15 mouse cellular contexts compared by ENCODE assay signal in the genomic region with DNA sequence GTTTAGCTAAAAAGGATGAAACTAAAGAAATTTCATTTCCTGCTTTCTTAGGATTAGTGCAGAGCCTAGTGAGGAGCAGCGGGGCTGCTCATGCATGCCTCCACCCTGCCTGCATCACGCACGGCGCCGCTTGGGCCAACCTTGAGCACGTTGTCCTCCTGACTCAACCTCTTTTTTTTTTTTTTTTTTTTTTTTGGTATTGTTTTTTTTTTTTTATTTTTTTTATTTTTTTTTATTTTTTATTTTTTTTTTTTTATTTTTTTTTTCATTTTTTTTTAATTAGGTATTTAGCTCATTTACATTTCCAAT. TPM values are rescaled to one million over a fixed set of nuclear protein-coding genes. Genes with fewer than 3 reads are reported as not detected.
DNase-seq lines count a peak whose midpoint lies in the region; ATAC-seq and TF ChIP-seq lines count a peak whose summit lies in the region.
"Had no signal": no experiment of that assay in that cellular context is flagged by ENCODE, and none has a peak within 500 bp of the region (broad histone marks: within the 10 kb centered on the region; RNA-seq: fewer than 3 reads in every experiment).

No protein-coding gene starts in this region.

- no peaks in the 10 kb centered on the region for H3K4me1 ChIP-seq in forebrain, postnatal 0 days (ENCODE audit: insufficient read depth)
- H3K4me1 ChIP-seq in forebrain, embryonic 16.5 days (replicated peaks; ENCODE audit: control insufficient read depth, insufficient read depth, low read length): no peaks in the 10 kb centered on the region
- H3K4me1 ChIP-seq in thymus, adult 2 months (replicated peaks; ENCODE audit: control insufficient read depth, insufficient read depth, low read length): no peaks in the 10 kb centered on the region
- H3K4me1 ChIP-seq: forebrain, embryonic 10.5 days; heart, embryonic 12.5 days had no signal

- TF ChIP-seq POLR2A in thymus, adult 2 months (IDR thresholded peaks at IDR 0.05; ENCODE audit: control insufficient read depth, extremely low read depth, insufficient read depth, low read length, poor library complexity): no peak

- no peak for DNase-seq in forebrain, postnatal 0 days
- peak; percentile 13 to 31 for DNase-seq in thymus, postnatal 36 days
- DNase-seq in thymus, adult 2 months: no peak
- peak; percentile 20 for DNase-seq in forelimb bud, embryonic 11.5 days (ENCODE audit: low read depth, low spot score)
- peak; percentile 35 for DNase-seq in thymus, postnatal 4 days
- DNase-seq in adrenal gland, postnatal 14 days: no peak
- no peak for DNase-seq in retina, postnatal 1 day
- DNase-seq: adrenal gland, adult 8-10 months; kidney, adult 2 months had no signal

- WGBS in forebrain, postnatal 0 days: 82% methylated on average over 6 of the region's 6 CpGs
- 80% methylated on average over 6 of the region's 6 CpGs for WGBS in forebrain, embryonic 16.5 days
- WGBS in thymus, adult 2 months: 10% methylated on average over 6 of the region's 6 CpGs

- H3K27me3 ChIP-seq in forebrain, postnatal 0 days (ENCODE audit: insufficient read depth, low read length): no peaks in the 10 kb centered on the region
- no peaks in the 10 kb centered on the region for H3K27me3 ChIP-seq in forebrain, embryonic 16.5 days (replicated peaks; ENCODE audit: control insufficient read depth, insufficient read depth, low read length)
- no peaks in the 10 kb centered on the region for H3K27me3 ChIP-seq in thymus, adult 2 months (ENCODE audit: control insufficient read depth, insufficient read depth, low read length)
- H3K27me3 ChIP-seq: heart, embryonic 12.5 days; liver, embryonic 15.5 days; Patski had no signal

- H3K36me3 ChIP-seq in forebrain, postnatal 0 days (ENCODE audit: insufficient read depth): no peaks in the 10 kb centered on the region
- H3K36me3 ChIP-seq in forebrain, embryonic 16.5 days (ENCODE audit: control insufficient read depth, insufficient read depth): peaks cover 2% of the 10 kb centered on the region; the same call in 1 of the 2 replicates
- H3K36me3 ChIP-seq in thymus, adult 2 months (ENCODE audit: control insufficient read depth, insufficient read depth, low read length): no peaks in the 10 kb centered on the region
- H3K36me3 ChIP-seq: liver, embryonic 15.5 days had no signal

- H3K9me3 ChIP-seq in forebrain, postnatal 0 days (ENCODE audit: low read length): no peaks in the 10 kb centered on the region
- no peaks in the 10 kb centered on the region for H3K9me3 ChIP-seq in forebrain, embryonic 16.5 days (ENCODE audit: control insufficient read depth, low read length)
- H3K9me3 ChIP-seq: forebrain, embryonic 10.5 days; heart, embryonic 12.5 days; liver, embryonic 15.5 days had no signal

- H3K4me2 ChIP-seq in forebrain, postnatal 0 days (ENCODE audit: low read depth): no peak overlapping the region
- H3K4me2 ChIP-seq in forebrain, embryonic 16.5 days (ENCODE audit: low read length): no peak overlapping the region
- H3K4me2 ChIP-seq: heart, embryonic 12.5 days; hindbrain, embryonic 14.5 days; liver, embryonic 15.5 days had no signal

- no peak overlapping the region for H3K4me3 ChIP-seq in forebrain, postnatal 0 days (ENCODE audit: low read depth, low read length)
- no peak overlapping the region for H3K4me3 ChIP-seq in forebrain, embryonic 16.5 days (replicated peaks; ENCODE audit: low read length)
- no peak overlapping the region for H3K4me3 ChIP-seq in thymus, adult 2 months (ENCODE audit: control insufficient read depth, insufficient read depth, low read length)
- H3K4me3 ChIP-seq: forebrain, embryonic 10.5 days; heart, embryonic 12.5 days; liver, embryonic 15.5 days had no signal

- H3K9ac ChIP-seq in forebrain, postnatal 0 days: no peak overlapping the region
- H3K9ac ChIP-seq in forebrain, embryonic 16.5 days (replicated peaks; ENCODE audit: low read depth, low read length): no peak overlapping the region
- H3K9ac ChIP-seq: heart, embryonic 12.5 days; hindbrain, embryonic 14.5 days; liver, embryonic 15.5 days had no signal

- no peak overlapping the region for H3K27ac ChIP-seq in forebrain, postnatal 0 days (ENCODE audit: low read depth, low read length)
- no peak overlapping the region for H3K27ac ChIP-seq in forebrain, embryonic 16.5 days (ENCODE audit: low read length)
- H3K27ac ChIP-seq in thymus, adult 2 months (ENCODE audit: control insufficient read depth, insufficient read depth, low read length): no peak overlapping the region
- H3K27ac ChIP-seq: forebrain, embryonic 10.5 days; hindbrain, embryonic 14.5 days; liver, embryonic 15.5 days had no signal

- ATAC-seq in forebrain, postnatal 0 days: 0 out of 2 replicates have a peak, but pooled peaks have one; percentile 34
- no peak; the same call in 1 of the 2 replicates for ATAC-seq in forebrain, embryonic 16.5 days
- ATAC-seq: Patski had no signal

- no peak for TF ChIP-seq CTCF in forebrain, postnatal 0 days (IDR thresholded peaks at IDR 0.05; ENCODE audit: low read depth)
- no peak for TF ChIP-seq CTCF in thymus, adult 2 months (IDR thresholded peaks at IDR 0.05; ENCODE audit: borderline replicate concordance, control insufficient read depth, extremely low read depth, insufficient read depth, low read length, poor library complexity)

RNA-seq across cellular contexts. Expression of a gene that starts 55.8 kb away (rescaled TPM):
- total RNA-seq in forebrain, postnatal 0 days (2014; rRNA removed): 102 and 110 TPM in 2 replicates
- polyA plus RNA-seq in forebrain, postnatal 0 days (2015; fragmentation: Nextera tagmentation; extraction: Ambion mirVana): 14.3 and 14.8 TPM in 2 replicates
- 15.7 and 17.0 TPM in 2 replicates for polyA plus RNA-seq in forebrain, embryonic 16.5 days (2015; fragmentation: Nextera tagmentation; extraction: Ambion mirVana)
- polyA plus RNA-seq in thymus, adult 2 months (2012; rRNA removed): 2.5 and 3.5 TPM in 2 replicates
- total RNA-seq in adrenal gland, postnatal 14 days (2021): 21.3 and 33.3 TPM in 2 replicates

Comparison
In these comparisons a context has a peak if more than half of its experiments do, and no peak if none do; other contexts are left out.
1. DNase-seq: peak in thymus, postnatal 36 days (2 of 2), forelimb bud, embryonic 11.5 days (single experiment) and thymus, postnatal 4 days (single experiment); none in forebrain, postnatal 0 days (single experiment), thymus, adult 2 months (single experiment), adrenal gland, postnatal 14 days (single experiment) and retina, postnatal 1 day (single experiment).